Mouse (Mus musculus): ENCODE data around the gene Mettl2. TPM values are rescaled to one million over a fixed set of nuclear protein-coding genes. Genes with fewer than 3 reads are reported as not detected.
"Not testable (repeated sequence)": the region's sequence is repeated elsewhere in the genome, so short reads cannot be mapped to it uniquely, and the experiment has no call there.

Mettl2 gene
- polyA plus RNA-seq (2012; rRNA removed) = 16.2 and 17.2 TPM in 2 replicates

DNA sequence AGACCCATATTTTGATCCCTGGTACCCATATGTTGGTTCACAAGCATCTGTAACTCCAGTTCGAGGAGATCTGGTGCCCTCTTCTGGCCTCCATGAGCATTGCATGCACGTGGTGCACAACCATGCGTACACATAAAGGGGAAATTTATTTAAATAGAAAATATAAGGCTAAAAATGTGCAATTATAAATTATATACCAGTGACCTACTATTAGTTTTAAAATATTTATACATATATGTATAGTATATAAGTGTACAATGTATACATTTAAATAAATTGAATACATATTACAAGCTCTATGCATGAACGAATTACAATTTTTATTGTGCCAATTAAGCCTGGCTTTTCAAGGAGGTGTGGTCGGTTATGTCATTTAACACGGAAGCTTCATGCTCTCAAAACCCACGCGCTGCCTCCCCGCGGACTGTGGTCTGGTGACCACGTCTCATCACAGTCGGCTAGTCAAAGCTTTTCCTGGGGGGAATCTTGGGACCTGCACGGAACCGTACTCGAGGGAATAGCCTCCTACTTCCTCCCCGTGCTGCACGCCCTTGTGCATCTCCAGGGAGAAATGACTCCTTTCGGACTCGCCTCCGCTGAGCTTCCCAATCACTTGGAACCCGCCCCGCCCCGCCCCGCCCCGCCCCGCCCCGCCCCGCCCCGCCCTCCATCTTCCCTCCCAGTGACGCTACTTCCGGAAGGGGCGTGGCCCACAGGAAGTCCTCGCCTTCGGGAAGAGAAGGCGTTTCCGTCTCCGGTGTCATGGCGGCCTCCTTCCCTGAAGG, at the start of gene Mettl2:
Gene Mettl2, plus strand, starts transcription at position 691 of the 785 bp plus-strand sequence.
- DNase-seq (ENCODE audit: low read depth) = peak; percentile 28

DNA sequence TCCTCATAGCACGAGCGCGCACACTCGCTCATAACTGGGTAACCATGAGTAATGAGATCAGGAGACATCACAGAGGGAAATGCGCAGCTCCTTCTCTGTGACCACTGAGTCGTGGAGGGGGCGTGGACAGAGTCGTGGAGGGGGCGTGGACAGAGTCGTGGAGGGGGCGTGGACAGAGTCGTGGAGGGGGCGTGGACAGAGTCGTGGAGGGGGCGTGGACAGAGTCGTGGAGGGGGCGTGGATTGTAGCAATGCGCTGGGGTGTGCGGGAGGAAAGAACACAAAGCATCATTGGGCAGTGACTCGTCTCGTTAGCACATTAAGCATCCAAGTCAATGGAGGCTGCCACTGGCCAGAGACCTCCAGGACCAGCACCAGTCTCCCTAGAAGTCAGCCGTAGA, 13.8 kb upstream of the Mettl2 start:
- not testable (repeated sequence) for DNase-seq (ENCODE audit: low read depth)

DNA sequence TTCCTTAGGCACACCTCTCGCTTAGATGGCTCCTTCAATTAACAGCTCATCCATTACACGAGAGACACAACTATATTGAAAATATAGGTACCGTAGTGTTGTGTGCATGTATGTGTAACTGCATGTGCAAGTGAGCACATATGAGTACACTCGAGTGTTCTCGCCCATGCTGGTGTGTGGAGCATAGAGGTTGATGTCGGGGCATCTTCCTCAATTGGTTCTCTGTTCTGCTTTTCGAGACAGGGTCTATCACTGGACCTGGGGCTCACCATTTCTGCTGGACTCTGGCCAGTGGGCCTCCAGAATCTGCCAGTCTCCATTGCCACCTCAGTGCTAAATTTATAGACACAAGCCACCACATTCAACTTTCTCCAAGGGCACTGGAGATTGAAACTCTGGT, 8.4 kb upstream of the Mettl2 start:
- no peak for DNase-seq (ENCODE audit: low read depth)

GRCm38 (mm10) chr11:105120551-105121061, 5.6 kb upstream of the Mettl2 start:
- DNase-seq (ENCODE audit: low read depth) = no peak

GRCm38 (mm10) chr11:105121792-105122191, 4.4 kb upstream of the Mettl2 start:
- DNase-seq (ENCODE audit: low read depth) = not testable (repeated sequence)

DNA sequence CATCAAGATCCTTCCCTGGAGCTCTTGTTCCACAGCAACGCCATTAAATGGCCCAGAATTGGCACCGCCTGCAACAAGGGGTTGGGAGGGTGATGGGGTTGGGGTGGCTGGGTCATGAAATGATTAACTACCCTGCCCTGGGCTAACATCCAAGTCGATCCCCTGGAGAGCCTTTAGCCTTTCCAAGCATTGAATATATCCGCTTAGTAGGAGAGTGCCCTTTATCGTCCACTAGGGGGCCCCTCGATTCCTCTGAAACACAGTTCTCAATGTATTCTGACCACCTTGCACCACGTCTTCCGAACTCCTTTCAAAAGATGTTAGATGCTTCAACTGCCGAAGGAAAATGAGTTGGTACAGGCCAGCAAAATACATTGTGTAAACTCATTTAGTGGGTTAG, 2.2 kb upstream of the Mettl2 start:
- no peak for DNase-seq (ENCODE audit: low read depth)

DNA sequence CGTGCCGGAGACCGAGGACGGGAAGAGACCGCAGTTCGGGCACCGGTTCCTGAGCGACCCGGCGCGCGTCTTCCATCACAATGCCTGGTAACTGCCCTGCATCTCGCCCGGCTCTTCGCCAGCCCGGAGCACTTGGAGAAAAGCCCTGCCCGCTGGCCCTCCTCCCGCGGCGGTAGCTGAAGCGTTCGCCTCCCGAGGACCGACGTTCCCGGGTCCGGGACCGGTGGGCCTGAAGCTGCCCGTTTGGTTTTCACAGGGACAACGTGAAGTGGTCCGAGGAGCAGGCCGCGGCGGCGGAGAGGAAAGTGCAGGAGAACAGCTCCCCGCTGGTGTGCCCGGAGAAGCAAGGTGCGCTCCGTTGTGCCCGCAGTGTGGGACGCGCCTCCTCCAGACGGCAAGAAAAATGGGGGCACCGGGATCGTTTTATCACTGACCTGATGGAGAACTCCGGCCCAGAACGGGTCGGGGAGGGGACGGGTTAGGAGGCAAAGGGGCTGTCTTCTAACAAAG, 350 bp downstream of the Mettl2 start:
- no peak for DNase-seq (ENCODE audit: low read depth)

- DNase-seq (ENCODE audit: low read depth) = no peak
These were observed 9.5 kb downstream of the Mettl2 start for GRCm38 (mm10) chr11:105135692-105136091.

DNA sequence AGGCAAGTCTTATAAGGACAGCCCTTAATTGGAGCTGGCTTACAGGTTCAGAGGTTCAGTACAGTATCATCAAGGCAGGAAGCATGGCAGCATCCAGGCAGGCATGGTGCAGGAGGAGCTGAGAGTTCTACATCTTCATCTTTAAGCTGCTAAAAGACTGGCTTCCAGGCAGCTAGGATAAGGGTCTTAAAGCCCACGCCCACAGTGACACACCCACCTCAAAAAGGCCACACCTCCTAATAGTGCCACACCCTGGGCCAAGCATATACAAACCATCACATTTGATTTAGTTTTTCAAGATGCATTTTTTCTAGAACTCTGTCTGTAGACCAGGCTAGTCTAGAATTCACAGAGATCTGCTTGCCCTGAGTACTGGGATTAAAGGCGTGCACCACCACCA, 11.0 kb downstream of the Mettl2 start:
- DNase-seq (ENCODE audit: low read depth) = not testable (repeated sequence)

DNA sequence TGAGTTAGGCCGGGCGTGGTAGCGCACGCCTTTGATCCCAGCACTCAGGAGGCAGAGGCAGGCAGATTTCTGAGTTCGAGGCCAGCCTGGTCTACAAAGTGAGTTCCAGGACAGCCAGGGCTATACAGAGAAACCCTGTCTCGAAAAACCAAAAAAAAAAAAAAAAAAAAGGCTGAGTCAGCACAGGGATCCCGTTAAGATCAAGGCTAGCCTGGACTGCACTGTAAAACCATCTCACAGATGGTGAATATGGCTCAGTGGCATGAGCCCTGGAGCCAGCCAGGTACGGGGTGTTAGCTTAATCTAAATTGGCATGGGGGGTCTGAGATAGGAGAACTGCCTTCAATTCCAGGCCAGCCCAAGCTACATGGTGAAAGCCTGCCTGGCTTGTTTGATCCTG, 14.3 kb downstream of the Mettl2 start:
- DNase-seq (ENCODE audit: low read depth) = not testable (repeated sequence)

DNA sequence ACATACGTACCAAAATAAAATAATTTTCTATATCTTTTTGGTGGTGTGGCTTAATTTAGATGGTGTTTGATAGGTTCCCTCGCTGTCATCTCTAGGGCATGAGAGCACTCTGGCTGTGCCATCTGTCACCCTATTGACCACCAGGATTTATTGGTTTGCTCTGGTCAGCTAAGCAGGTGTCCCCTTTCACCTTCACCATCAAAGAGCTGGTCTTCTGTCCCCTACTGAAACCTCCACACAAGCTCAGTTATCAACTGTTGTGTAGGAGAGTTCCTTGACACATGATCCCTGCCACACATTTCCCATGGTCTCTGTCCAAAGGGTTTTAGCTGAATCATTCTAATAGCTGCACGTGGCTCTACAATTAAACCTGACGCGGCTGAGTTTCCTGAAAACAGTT, 14.9 kb downstream of the Mettl2 start:
- DNase-seq (ENCODE audit: low read depth) = no peak

DNA sequence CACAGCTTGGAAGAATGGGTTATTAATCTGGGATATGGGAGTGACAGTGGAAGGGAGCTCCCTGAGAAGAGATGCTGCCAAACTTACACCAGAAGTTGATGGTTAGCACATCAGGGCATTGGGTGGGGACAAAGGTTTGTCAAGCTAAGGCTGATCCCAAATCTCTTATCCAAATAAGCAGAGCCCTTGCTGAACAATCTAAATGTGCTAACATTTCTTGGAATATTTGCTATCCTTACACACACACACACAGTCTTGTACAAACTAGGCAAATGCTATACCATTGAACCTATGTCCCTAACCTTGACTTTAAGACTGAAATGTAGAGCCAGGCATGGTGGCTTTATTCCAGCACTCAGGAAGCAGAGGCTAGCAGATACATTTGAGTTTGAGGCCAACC, 17.3 kb downstream of the Mettl2 start:
- no peak for DNase-seq (ENCODE audit: low read depth)

DNA sequence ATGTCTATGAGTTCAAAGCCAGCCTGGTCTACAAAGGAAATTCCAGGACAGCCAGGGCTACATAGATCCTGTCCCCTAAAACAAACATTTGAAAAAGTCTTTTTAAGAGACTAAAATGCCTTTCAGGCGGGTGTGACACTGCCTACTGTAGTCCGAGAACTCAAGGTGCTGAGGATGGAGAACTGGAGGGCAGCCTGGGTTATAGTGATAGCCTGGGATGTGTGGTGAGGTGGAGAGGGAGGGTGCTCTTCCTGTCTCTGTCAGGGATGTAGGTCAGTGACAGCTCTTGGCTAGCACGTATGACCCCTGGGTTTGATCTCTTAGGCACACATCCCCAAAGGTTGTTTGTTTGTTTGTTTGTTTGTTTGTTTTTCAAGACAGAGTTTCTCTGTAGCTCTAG, 17.9 kb downstream of the Mettl2 start:
- DNase-seq (ENCODE audit: low read depth) = no peak

DNA sequence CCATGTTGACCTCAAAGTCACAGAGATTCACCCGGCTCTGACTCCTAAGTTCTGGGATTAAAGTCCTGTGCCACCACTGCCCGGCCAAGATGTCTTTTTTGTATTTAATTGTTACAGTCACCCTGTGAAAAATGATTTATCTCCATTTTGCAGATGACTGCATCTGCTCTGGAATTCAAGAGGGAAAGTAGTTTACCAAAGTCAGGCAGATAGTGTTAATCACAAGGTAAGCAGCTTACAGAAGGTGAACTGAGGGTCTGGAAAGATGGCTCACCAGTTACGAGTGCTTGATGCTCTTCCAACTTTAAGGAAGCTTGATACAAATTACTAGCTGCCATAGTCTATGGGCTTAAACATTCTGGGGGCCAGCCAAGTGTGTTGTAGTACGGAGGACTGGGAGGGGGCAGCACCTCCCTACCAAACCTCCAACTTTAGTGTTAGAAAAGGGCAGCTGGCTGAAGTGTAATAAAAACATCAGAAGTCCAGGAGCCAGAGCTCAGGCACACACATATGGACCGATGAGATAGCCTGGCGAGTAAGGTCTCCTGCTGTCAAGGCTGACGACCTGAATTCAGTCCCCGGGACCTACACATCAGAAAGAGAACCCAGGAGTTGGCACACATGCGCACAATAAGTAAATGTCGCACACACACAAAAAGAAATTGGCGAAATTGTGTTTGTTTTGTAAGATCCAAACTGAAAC, 18.4 kb downstream of the Mettl2 start:
- DNase-seq (ENCODE audit: low read depth) = no peak

DNA sequence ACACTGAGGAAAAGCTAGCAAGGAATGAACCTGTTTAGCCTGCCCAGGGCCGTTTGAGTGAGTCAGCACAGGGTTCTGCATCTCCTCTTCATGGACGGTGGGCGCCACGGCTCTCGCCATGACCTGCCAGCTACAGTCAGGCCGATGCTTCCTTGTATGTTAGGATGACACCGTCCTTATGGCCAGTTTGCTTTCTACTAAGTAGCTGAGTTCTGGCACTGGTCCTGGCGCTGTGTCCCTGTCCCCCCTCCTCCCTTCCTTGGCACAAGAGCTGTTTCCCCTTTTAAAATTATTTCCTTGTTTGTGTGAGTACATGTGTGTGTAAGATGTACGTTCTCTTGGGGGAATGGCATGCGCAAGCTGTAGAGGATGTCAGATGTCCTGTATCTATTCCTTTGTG, 19.0 kb downstream of the Mettl2 start:
- no peak for DNase-seq (ENCODE audit: low read depth)

- DNase-seq (ENCODE audit: low read depth) = no peak
These were observed 20.4 kb downstream of the Mettl2 start, which contains the start of gene Gm10842 for GRCm38 (mm10) chr11:105146593-105146992. Gene Gm10842, plus strand, starts transcription at chr11:105146893.

DNA sequence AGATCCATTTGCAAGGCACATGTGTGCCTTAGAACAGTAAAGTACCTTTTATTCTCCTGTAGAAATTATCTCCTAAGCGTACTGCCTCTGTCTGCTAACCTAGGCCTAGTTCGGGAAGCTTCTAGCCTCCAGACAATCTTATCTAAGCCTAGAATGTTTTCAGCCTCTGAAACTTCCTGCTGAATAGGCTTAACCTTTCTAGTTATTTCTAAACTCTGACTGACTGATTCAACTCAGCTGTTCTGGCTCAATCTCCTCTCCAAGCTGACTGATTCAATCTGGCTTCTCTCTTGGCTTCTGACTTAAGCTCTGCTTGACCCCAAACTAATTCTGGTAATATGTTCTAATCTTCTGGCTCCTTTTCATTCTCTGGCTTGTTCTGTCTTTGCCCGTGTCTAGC, 23.1 kb downstream of the Mettl2 start:
- DNase-seq (ENCODE audit: low read depth) = no peak

DNA sequence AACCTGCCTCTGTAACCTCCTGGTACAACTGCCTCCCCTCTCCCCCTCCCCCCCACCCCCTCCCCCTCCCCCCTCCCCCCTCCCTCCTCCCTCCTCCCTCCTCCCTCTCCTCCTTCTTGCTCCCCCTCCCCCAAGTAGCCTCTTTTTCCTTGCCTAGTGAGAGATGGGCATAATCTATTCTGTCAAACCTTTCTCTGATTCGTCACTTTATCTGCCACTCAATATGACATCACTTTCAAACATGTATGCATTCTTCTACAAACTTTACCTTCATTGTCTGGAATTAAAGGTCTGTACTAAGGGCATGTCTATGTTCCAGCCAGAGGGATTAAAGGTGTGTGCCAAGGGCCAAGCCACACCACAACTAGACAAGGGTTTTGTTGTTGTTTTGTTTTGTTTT, 23.5 kb downstream of the Mettl2 start:
- DNase-seq (ENCODE audit: low read depth) = no peak

DNA sequence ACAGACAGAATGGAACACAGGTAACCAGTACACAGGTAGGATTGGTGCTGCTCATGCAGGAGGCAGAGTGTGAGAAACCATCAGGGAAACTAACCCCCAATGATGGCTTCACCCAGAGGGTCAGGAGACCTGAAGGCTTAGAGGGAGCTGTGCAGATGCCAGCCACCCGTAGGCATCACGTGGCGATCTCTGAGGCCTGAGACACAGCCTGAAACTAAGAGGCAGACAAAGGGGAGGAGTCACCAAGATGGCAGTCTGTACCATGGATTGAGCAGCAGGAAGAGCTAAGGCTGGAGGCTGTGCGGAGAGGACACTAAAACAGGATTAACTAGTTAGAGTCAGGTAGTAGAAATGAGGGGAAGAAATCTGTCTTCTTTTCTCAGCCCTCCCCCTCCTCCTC, 24.5 kb downstream of the Mettl2 start:
- DNase-seq (ENCODE audit: low read depth) = no peak

DNA sequence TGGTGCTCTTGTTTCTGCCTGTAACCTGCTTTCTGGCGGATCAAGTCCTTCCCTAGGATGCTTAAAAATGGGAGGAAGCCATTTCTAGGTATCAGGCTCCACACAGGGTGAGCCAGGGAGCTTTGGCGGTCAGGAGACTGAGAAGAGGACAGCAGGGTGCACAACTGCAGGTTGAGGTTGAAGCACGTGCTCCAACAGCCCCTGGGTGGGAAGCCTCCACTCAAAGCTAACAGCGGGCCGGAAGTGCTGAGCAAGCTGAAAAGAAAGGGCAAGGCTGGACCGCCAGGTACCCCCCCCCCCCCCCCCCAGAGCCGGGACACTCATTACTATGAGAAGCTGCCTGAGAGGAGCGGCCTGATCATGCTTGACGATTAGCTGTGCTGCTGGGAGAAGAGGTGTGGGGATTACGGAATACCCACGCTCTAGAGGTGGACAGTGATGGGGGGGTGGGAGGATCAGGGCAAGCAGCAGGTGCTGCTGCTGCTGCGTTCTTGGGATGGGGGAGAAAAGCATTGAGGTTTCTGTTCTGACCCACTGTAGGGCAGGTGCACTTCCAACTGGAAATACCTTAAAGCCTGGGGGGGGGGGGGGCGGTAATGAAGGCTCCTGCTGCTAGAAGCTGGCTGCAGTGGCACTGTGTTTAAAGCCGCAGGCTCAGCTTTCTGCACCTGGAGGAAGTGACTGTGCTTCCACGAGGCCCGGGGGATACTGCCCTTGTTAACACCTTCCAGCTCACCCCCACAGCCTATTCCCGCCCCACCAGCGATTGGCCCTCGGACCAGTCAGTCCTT, 25.2 kb downstream of the Mettl2 start:
- DNase-seq (ENCODE audit: low read depth) = no peak

- DNase-seq (ENCODE audit: low read depth) = no peak
These were observed 25.7 kb downstream of the Mettl2 start for GRCm38 (mm10) chr11:105152017-105152300.

DNA sequence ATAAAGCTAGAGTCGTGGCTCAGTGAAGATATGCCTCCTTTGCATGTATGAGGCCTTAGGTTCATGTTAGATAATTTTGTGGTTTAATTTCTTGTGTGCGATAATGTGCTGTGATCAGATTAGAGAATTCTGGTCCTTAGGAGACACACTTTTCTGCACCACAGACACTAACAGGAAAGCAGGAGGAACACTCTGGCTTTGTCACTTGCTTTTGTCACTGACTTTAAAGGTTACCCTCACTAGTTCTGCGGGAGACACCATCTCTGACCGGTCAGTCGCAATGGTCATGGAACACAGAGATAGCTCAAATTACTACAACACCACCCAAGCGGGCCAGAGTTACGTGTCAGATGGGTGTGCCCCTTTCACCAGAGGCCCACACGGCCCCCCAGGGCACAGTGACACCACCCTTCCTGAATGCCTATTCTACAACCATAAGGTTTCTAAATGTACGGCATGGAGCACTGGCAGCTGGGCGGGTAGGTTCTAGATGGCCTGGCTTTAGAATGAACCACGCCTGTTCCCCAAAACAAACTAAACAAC, 26.2 kb downstream of the Mettl2 start:
- DNase-seq (ENCODE audit: low read depth) = no peak

Data from gonadal fat pad, adult 2 months (tissue).